Mouse (Mus musculus) G1E (cell line): ENCODE results near the gene Fam47e.

Experiments used
- CTCF ChIP-seq: IDR thresholded peaks from 2 replicates; pipeline ENCODE4 v1.5.1; 2012; ENCODE audit warnings: low read depth, low read length, inconsistent platforms, mixed read lengths
- GATA1 ChIP-seq: IDR thresholded peaks from 2 replicates; pipeline ENCODE4 v1.6.1; 2012; ENCODE audit warnings: borderline replicate concordance, low read length, inconsistent platforms, mixed read lengths
- GATA2 ChIP-seq: IDR thresholded peaks from 2 replicates; pipeline ENCODE4 v1.6.1; 2012; ENCODE audit warnings: low read depth, low read length, inconsistent platforms, borderline replicate concordance
- TAL1 ChIP-seq: conservative IDR thresholded peaks from 2 replicates; pipeline ENCODE4 v1.6.1; 2012; ENCODE audit warnings: low read depth, low read length, inconsistent platforms, mixed read lengths

DNA sequence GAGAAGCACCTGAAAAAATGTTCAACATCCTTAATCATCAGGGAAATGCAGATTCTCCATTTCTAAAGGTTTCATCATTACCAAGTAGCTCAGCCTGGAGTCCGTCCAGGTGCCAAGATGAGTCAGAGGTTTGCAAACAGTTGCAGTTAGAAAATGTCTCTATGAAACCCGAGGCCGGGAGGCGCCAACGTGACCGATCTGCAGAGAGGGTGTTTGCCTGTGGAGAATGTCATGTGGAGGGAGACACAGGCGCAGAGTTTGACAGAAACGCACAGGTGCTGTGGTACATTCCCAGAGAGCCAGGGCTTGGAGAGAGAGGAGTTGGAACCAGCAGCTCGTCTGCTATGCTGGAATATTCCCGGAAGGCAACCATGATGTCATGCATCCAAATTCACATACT lies 44.2 kb downstream of the Fam47e start:
- TF ChIP-seq CTCF (no peak), GATA1 (no peak), TAL1 (no peak), GATA2 (no peak)
